ENCODE assay signal across 9 mouse cellular contexts in genomic region chr13:42709148-42709547, GRCm38 (mm10). TPM values are rescaled to one million over a fixed set of nuclear protein-coding genes. Genes with fewer than 3 reads are reported as not detected.
DNase-seq lines count a peak whose midpoint lies in the region; ATAC-seq and TF ChIP-seq lines count a peak whose summit lies in the region.
"Had no signal": no experiment of that assay in that cellular context is flagged by ENCODE, and none has a peak within 500 bp of the region (broad histone marks: within the 10 kb centered on the region; RNA-seq: fewer than 3 reads in every experiment).

No protein-coding gene starts in this region.

- H3K27ac ChIP-seq in heart, embryonic 11.5 days (ENCODE audit: low read depth, low read length), result no peak overlapping the region
- H3K27ac ChIP-seq in limb, embryonic 10.5 days, result no peak overlapping the region
- H3K27ac ChIP-seq: liver, embryonic 15.5 days had no signal

- no peak overlapping the region for H3K9ac ChIP-seq in heart, embryonic 11.5 days (ENCODE audit: low read depth, low read length)
- H3K9ac ChIP-seq: liver, embryonic 15.5 days had no signal

- ATAC-seq in heart, embryonic 11.5 days (replicated peaks; ENCODE audit: insufficient number of reproducible peaks, low FRiP score, low TSS enrichment), result no peak

- H3K36me3 ChIP-seq in heart, embryonic 11.5 days (ENCODE audit: control insufficient read depth, insufficient read depth, low read length), result no peaks in the 10 kb centered on the region
- no peaks in the 10 kb centered on the region for H3K36me3 ChIP-seq in E14TG2a.4 (ENCODE audit: insufficient read depth, low read length)
- no peaks in the 10 kb centered on the region for H3K36me3 ChIP-seq in limb, embryonic 10.5 days
- H3K36me3 ChIP-seq: liver, embryonic 15.5 days had no signal

- WGBS in heart, embryonic 11.5 days (ENCODE audit: insufficient replicate concordance), result 11% methylated on average over 11 of the region's 11 CpGs
- WGBS in limb, embryonic 10.5 days, result 13% methylated on average over 11 of the region's 11 CpGs

- TF ChIP-seq CTCF in E14TG2a.4 (conservative IDR thresholded peaks at IDR 0.05; ENCODE audit: low read length), result no peak

- no peak for DNase-seq in heart, postnatal 10 days
- DNase-seq in embryo, embryonic 10.5 days (ENCODE audit: low spot score), result peak; percentile 26
- no peak for DNase-seq in limb, embryonic 10.5 days (ENCODE audit: low spot score)
- DNase-seq in adrenal gland, adult 18-20 months (ENCODE audit: low spot score in 2 of 2), result no peak
- DNase-seq in gastrocnemius, postnatal 36 days, result no peak
- DNase-seq in thymus, postnatal 4 days, result no peak

- H3K4me1 ChIP-seq in heart, embryonic 11.5 days (ENCODE audit: control insufficient read depth, insufficient read depth, low read length), result peaks cover 5% of the 10 kb centered on the region
- H3K4me1 ChIP-seq in E14TG2a.4 (replicated peaks; ENCODE audit: low read depth, low read length), result peaks cover 20% of the 10 kb centered on the region
- H3K4me1 ChIP-seq in limb, embryonic 10.5 days, result peaks cover 9% of the 10 kb centered on the region
- H3K4me1 ChIP-seq: liver, embryonic 15.5 days had no signal

- no peaks in the 10 kb centered on the region for H3K9me3 ChIP-seq in heart, embryonic 11.5 days (replicated peaks; ENCODE audit: control insufficient read depth, low read length)
- H3K9me3 ChIP-seq in E14TG2a.4 (ENCODE audit: low read length), result no peaks in the 10 kb centered on the region
- H3K9me3 ChIP-seq in limb, embryonic 10.5 days (replicated peaks), result no peaks in the 10 kb centered on the region
- H3K9me3 ChIP-seq: liver, embryonic 15.5 days had no signal

- peak overlapping the region; percentile 37; the same call in 1 of the 2 replicates for H3K4me3 ChIP-seq in heart, embryonic 11.5 days (ENCODE audit: low read depth, low read length)
- H3K4me3 ChIP-seq in E14TG2a.4 (replicated peaks; ENCODE audit: low read length), result peak overlapping the region; percentile 78
- H3K4me3 ChIP-seq in limb, embryonic 10.5 days, result peak overlapping the region; percentile 43
- H3K4me3 ChIP-seq: liver, embryonic 15.5 days had no signal

- H3K27me3 ChIP-seq in heart, embryonic 11.5 days (ENCODE audit: control insufficient read depth, insufficient read depth, low read length), result peaks cover 31% of the 10 kb centered on the region
- peaks cover 30% of the 10 kb centered on the region for H3K27me3 ChIP-seq in E14TG2a.4 (ENCODE audit: insufficient read depth, low read length)
- peaks cover 44% of the 10 kb centered on the region for H3K27me3 ChIP-seq in limb, embryonic 10.5 days (ENCODE audit: low read depth, poor library complexity, severe bottlenecking)

- H3K4me2 ChIP-seq in heart, embryonic 11.5 days, result peak overlapping the region; percentile 61
- H3K4me2 ChIP-seq: liver, embryonic 15.5 days had no signal

- intact Hi-C loops in heart, postnatal 10 days (cut with DNase I), result no loop called here
- intact Hi-C loops in gastrocnemius, postnatal 36 days (cut with DNase I), result no loop called here

RNA-seq across cellular contexts. Expression of gene Phactr1, which starts 28.7 kb away (rescaled TPM):
- 4.2 and 6.0 TPM in 2 replicates for polyA plus RNA-seq in heart, embryonic 11.5 days (2014; fragmentation: Nextera tagmentation; extraction: Ambion mirVana)
- total RNA-seq in heart, postnatal 10 days (2021), result 10 to 100 TPM; 11.0 to 12.5 TPM
- polyA plus RNA-seq in limb, embryonic 10.5 days (2016; fragmentation: Nextera tagmentation; extraction: Ambion mirVana), result 0.49 and 2.0 TPM in 2 replicates
- 1 to 10 TPM; 6.0 to 9.2 TPM for total RNA-seq in adrenal gland, adult 18-20 months (2021)
- total RNA-seq in gastrocnemius, postnatal 36 days (2021), result 1 to 10 TPM; 1.4 to 1.5 TPM
